Mouse (Mus musculus): Measurements from ENCODE around the gene Mrpl4.
"Not testable (repeated sequence)": the region's sequence is repeated elsewhere in the genome, so short reads cannot be mapped to it uniquely, and the experiment has no call there.

Gene Mrpl4

DNA sequence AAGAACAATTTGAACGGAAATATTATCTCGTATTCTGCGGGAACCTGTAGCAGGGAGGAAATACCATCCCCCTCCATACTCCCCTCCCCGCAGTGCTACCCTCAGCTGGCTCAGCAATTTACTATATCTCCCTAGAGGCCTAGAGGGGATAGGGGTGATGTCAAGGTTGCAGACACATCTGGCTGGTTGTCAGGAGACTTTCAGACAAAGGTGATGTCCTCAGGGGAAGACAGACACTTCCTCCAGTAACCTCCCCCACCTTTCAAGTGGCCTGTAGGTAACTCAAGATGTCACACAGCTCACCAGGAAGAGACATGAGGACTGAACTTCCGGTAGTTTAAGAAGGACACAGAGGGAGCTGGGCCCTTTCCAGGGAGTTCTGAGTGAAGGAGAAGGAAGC lies 19.4 kb upstream of the Mrpl4 start:
- no peak for DNase-seq (ENCODE audit: extremely low read depth, low read depth, low spot score)

DNA sequence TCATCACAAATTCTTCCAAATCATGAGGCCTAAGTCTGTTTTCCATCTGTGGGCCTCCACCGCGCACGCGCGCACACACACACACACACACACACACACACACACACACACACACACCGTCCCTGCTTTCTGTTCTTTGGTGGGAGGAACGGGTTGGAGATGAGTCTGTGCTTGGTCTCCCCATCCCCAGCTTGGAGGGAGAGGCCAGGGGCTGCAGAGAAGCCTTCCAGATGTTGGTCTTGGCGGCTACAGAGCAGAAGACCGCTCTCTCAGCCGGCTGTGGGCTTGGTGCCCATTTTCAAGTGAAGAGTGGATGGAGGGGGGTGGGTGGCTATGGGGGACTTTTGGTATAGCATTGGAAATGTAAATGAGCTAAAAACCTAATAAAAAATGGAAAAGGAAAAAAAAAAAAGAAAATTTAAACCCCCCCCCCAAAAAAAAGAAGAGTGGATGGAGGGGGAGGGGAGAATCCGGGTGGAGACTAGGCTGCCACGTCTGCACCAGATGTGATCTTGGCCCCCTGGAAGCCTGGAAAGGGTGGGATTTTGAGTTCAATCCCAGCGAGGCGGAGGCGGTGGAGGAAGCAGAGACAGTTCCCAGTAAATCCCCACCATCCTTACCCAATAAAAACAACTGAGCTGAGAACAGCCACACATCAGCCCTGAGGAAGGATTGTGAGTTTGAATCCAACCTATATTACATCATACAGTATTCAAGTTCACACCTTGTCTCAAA lies 15.4 kb upstream of the Mrpl4 start:
- DNase-seq (ENCODE audit: extremely low read depth, low read depth, low spot score), result no peak

DNA sequence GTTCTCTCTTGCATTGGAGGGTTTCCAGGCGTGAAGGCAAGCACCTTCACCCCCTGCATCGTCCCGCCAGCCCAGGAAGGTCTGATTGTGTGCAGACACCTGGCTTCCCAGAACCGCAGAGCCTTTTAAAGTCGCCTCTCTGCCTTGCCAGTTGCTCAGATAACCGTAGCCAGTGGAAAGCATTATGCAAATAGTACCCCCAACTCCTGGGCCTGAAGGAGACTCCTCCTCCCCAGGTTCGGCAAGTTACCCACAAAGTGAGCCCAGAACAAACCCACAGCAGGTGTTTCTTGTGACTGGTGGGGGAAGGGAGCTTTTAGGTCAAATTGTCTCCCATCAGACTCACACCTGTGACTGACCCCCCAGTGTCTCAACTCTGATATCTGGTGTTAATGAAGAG lies 14.6 kb upstream of the Mrpl4 start:
- no peak for DNase-seq (ENCODE audit: extremely low read depth, low read depth, low spot score)

DNA sequence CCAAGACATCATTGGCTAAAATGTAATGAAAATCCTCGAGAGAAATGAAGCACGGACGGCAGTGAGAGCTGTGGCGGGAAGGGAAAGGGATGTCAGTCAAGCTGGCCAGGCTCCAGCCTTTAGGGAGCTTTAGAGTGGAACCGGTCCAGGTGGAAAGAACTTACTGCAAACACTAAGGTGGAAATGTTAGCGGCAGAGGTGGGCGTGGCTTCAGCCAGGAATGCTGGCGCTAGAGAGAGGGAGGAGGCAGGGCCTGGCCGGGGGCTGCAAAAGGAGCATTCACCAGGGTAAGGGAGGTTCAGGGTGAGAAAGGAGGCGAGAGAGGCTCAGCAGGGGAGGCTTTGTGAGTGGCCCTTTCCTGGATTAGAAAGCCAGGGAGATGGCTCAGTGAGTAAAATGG lies 11.7 kb upstream of the Mrpl4 start:
- no peak for DNase-seq (ENCODE audit: extremely low read depth, low read depth, low spot score)

GRCm38 (mm10) chr9:20991587-20991986 lies 11.0 kb upstream of the Mrpl4 start:
- DNase-seq (ENCODE audit: extremely low read depth, low read depth, low spot score), result no peak

- DNase-seq (ENCODE audit: extremely low read depth, low read depth, low spot score), result no peak
Measured at GRCm38 (mm10) chr9:20993165-20993898, 9.2 kb upstream of the Mrpl4 start.

DNA sequence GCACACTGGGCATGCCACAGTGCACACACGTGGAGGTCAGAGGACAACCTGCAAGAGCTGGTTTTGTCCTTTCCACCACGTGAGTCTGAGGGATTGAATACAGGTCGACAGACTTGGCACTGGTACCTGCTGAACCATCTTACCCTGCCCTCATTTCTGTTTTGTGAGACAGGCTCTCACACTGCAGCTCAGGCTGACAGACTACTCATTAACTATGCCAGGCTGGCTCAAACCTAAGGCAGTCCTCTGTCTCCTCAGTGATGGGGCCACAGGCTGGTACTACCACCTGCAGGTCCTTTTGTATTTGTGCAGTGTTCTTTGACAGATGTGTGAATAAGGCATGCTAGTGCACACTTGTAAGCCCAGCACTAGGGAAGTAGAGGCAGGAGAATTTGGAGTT lies 7.5 kb upstream of the Mrpl4 start:
- no peak for DNase-seq (ENCODE audit: extremely low read depth, low read depth, low spot score)

DNA sequence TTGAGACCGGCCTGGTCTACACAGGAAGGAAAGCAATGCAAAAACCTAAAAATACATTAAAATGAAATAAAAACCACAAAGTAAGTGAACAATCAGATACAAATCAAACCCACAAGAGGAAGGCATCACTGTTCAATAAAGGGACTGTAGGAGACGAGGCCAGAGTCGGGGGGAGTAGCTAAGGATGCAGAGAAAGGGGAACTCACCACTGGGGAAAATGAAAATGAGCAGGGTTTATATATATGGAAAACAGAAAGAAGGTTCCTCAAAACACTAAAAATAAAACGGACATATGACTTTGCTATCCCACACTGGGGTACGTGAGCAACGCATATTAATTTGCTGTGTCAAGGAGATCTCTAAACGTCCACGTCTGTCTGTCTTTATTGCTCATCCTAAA lies 5.5 kb upstream of the Mrpl4 start:
- DNase-seq (ENCODE audit: extremely low read depth, low read depth, low spot score), result no peak

DNA sequence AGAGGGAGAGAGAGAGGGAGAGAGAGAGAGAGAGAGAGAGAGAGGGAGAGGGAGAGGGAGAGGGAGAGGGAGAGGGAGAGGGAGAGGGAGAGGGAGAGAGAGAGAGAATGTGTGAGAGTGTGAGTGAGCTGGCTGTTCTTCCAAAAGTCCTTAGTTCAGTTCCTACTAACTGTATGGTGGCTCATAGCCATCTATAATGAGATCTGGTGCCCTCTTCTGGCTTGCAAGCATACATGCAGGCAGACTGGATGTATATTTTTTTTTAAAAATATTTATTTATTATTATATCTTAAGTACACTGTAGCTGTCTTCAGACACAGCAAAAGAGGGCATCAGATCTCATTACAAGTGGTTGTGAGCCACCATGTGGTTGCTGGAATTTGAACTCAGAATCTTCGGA lies 4.2 kb upstream of the Mrpl4 start:
- DNase-seq (ENCODE audit: extremely low read depth, low read depth, low spot score), result not testable (repeated sequence)

GRCm38 (mm10) chr9:21000811-21001210 lies 1.7 kb upstream of the Mrpl4 start:
- no peak for DNase-seq (ENCODE audit: extremely low read depth, low read depth, low spot score)

GRCm38 (mm10) chr9:21001651-21002200 lies 812 bp upstream of the Mrpl4 start:
- DNase-seq (ENCODE audit: extremely low read depth, low read depth, low spot score), result no peak

DNA sequence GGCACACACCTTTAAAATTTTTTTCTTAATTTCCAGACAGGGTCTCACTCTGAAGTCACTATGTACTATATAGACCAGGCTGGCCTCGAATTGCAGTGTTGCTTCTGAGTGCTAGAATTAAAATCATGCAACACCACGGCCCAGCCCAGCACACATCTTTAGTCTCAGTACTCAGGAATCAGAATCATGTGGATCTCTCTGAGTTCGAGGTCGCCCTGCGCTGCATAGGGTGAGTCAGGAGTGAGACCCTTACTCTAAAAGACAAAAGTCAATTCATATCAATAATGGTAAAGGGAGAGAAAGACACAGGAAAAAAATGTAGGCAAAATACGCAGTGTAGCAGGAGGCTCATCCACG lies 290 bp upstream of the Mrpl4 start:
- no peak for DNase-seq (ENCODE audit: extremely low read depth, low read depth, low spot score)

DNA sequence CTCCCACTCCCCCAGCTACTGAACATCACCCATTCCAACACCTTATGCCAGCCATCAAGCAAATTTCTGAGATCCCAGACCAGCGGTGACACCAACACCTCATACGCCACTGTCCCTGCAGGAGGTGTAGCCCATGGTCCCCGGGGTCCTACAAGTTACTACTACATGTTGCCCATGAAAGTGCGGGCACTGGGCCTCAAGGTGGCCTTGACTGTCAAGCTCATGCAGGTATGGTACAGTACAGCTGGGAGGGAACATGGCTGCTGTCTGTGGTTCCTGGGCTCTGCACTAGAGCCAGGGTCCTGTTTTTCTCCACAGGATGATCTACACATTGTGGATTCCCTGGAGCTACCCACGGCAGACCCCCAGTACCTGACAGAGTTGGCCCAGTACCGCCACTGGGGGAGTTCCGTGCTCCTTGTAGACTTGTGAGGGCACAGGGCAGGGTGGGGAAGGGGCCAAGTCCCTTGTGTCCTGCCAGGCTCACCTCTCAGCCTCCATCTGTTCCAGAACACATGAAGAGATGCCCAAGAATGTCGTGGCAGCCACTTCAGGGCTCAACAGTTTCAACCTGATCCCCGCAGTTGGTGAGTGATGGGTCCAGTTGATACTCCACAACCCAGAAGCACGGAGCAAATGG lies 4.9 kb downstream of the Mrpl4 start:
- no peak for DNase-seq (ENCODE audit: extremely low read depth, low read depth, low spot score)

GRCm38 (mm10) chr9:21008007-21008406 lies 5.5 kb downstream of the Mrpl4 start:
- DNase-seq (ENCODE audit: extremely low read depth, low read depth, low spot score), result no peak

GRCm38 (mm10) chr9:21010362-21010761 lies 7.8 kb downstream of the Mrpl4 start:
- no peak for DNase-seq (ENCODE audit: extremely low read depth, low read depth, low spot score)

DNA sequence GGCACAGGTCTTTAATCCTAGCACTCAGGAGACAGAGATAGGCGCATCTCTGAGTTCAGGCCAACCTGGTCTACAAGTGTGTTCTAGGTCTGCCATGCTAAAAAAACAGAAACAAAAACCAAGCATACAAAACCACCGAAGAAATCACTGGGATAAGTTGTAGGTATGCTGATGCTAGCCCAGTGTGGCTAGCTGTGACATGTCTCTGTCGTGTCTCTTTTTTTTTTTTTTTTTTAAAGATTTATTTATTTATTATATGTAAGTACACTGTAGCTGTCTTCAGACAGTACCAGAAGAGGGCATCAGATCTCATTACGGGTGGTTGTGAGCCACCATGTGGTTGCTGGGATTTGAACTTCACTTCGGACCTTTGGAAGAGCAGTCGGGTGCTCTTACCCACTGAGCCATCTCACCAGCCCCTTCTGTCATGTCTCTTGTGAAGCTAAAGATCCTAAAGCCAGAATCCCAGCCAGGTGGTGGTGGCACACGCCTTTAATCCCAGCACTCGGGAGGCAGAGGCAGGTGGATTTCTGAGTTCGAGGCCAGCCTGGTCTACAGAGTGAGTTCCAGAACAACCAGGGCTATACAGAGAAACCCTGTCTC lies 8.5 kb downstream of the Mrpl4 start:
- DNase-seq (ENCODE audit: extremely low read depth, low read depth, low spot score), result not testable (repeated sequence)

GRCm38 (mm10) chr9:21011846-21012312 lies 9.3 kb downstream of the Mrpl4 start:
- no peak for DNase-seq (ENCODE audit: extremely low read depth, low read depth, low spot score)

DNA sequence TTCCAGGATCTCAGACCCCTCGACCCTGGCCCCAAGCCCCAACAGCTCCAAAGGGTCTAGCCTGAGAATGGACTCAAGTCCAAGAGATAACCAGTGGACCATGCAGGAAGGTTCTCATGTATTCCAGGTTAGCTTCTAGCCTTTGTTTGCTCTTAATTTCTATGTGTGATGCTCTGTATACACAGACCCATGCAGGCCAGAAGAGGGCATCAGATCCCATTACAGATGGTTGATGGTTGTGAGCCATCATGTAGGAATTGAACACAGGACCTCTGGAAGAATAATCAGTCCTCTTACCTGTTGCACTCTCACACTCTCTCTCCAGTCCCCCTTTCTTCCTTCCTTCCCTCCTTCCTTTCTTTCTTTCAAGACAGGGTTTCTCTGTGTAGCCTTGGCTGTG lies 9.8 kb downstream of the Mrpl4 start:
- DNase-seq (ENCODE audit: extremely low read depth, low read depth, low spot score), result no peak

GRCm38 (mm10) chr9:21014691-21015570 lies 12.4 kb downstream of the Mrpl4 start:
- no peak for DNase-seq (ENCODE audit: extremely low read depth, low read depth, low spot score)

DNA sequence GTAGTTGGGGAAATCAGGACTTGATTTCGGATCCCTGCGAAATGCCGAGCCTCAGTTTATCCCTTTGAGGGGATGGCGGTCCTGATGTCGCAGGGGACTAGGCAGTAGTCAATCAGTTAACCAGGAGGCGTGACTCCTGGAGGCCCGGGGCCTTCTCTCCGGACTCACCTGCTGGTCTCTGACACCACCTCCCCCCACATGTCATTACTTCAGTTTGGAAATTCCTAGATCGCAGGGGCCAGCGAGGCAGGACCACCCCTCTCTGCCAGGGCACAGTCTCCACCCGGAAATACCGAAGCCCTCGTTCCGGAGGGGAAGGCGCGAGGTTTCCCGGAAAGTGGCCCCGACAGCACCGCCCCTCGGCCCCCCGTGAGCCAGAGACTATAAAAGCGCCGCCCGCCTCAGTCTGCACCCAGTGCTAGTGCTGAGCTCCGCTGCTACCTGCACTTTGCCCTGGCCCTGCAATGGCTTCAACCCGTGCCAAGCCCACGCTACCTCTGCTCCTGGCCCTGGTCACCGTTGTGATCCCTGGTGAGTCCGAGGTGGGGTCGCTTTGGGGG lies 13.1 kb downstream of the Mrpl4 start, which contains the start of gene Icam1:
TSS of gene Icam1 (plus strand) at position 415 of the 560 bp plus-strand sequence.
- no peak for DNase-seq (ENCODE audit: extremely low read depth, low read depth, low spot score)
